Mouse (Mus musculus): ENCODE data around the gene Ankrd35.
A peak's percentile ranks its signal among the peaks of the same experiment; 100 is the strongest.

- TF ChIP-seq CTCF (IDR thresholded peaks at IDR 0.05; ENCODE audit: borderline replicate concordance, insufficient read depth, low read length) (no peak), POLR2A (IDR thresholded peaks at IDR 0.05; ENCODE audit: low read depth, low read length) (peak; percentile 70)
Observed at GRCm38 (mm10) chr3:96634928-96635879, 34.7 kb upstream of the Ankrd35 start, which contains the start of the genes Pex11b and Gm42957.
